Mouse (Mus musculus) frontal cortex, postnatal 25 days (tissue): Measurements from ENCODE around the gene Lrg1.

ENCODE experiments used
- DNase-seq, 2 experiments: peaks; one replicate each; pipeline ENCODE4 v3.0.0; 2022; ENCODE audit warnings: low spot score in 2 of 2

The Lrg1 gene

GRCm38 (mm10) chr17:56136558-56136957 is 14.8 kb upstream of the Lrg1 start:
- no peak for DNase-seq

- no peak for DNase-seq
Observed at GRCm38 (mm10) chr17:56134463-56134971, 12.7 kb upstream of the Lrg1 start.

- DNase-seq, result no peak
Observed at GRCm38 (mm10) chr17:56133457-56134363, 11.9 kb upstream of the Lrg1 start.

GRCm38 (mm10) chr17:56132661-56133060 is 10.9 kb upstream of the Lrg1 start:
- no peak for DNase-seq

- DNase-seq, result peak in 1 of 2 experiments; percentile 59
Observed at GRCm38 (mm10) chr17:56131814-56132213, 10.0 kb upstream of the Lrg1 start.

GRCm38 (mm10) chr17:56131136-56131535 is 9.3 kb upstream of the Lrg1 start:
- DNase-seq, result no peak

GRCm38 (mm10) chr17:56128246-56128645 is 6.4 kb upstream of the Lrg1 start:
- DNase-seq, result no peak

- DNase-seq, result no peak
Observed at GRCm38 (mm10) chr17:56126175-56126574, 4.4 kb upstream of the Lrg1 start.

- no peak for DNase-seq
Observed at GRCm38 (mm10) chr17:56125276-56125630, 3.5 kb upstream of the Lrg1 start.

GRCm38 (mm10) chr17:56124377-56125275 is 2.8 kb upstream of the Lrg1 start:
- DNase-seq, result no peak

GRCm38 (mm10) chr17:56123681-56124340 is 2.0 kb upstream of the Lrg1 start:
- DNase-seq, result no peak

GRCm38 (mm10) chr17:56123161-56123560 is 1.4 kb upstream of the Lrg1 start:
- no peak for DNase-seq

- no peak for DNase-seq
Observed at GRCm38 (mm10) chr17:56119981-56120880, 1.6 kb downstream of the Lrg1 start.

- no peak for DNase-seq
Observed at GRCm38 (mm10) chr17:56119431-56119830, 2.4 kb downstream of the Lrg1 start.

GRCm38 (mm10) chr17:56117251-56117710 is 4.5 kb downstream of the Lrg1 start, which contains the start of gene Plin5:
Gene Plin5 (minus strand): TSS chr17:56117596.
- no peak for DNase-seq

GRCm38 (mm10) chr17:56116193-56116592 is 5.6 kb downstream of the Lrg1 start:
- DNase-seq, result no peak

- DNase-seq, result no peak
Observed at GRCm38 (mm10) chr17:56112743-56113142, 9.1 kb downstream of the Lrg1 start.

- peak in 1 of 2 experiments; percentile 51 for DNase-seq
Observed at GRCm38 (mm10) chr17:56111864-56112263, 9.9 kb downstream of the Lrg1 start.

- no peak for DNase-seq
Observed at GRCm38 (mm10) chr17:56111021-56111420, 10.8 kb downstream of the Lrg1 start.

- no peak for DNase-seq
Observed at GRCm38 (mm10) chr17:56110571-56110970, 11.2 kb downstream of the Lrg1 start.
